Mouse (Mus musculus): ENCODE results near the gene Zfp768. TPM values are rescaled to one million over a fixed set of nuclear protein-coding genes. Genes with fewer than 3 reads are reported as not detected.

Gene Zfp768
- polyA plus RNA-seq, 1 experiment from 2014 or later, result 21.3 TPM

Other genes with a start within 250 kb of the Zfp768 start
- 0.80 and 1.9 TPM in 2 replicates for gene Qprt, start 223.4 kb downstream of the Zfp768 start, polyA plus RNA-seq (2016; fragmentation: Nextera tagmentation; extraction: Ambion mirVana)
- not detected in 2 replicates for gene Spn, start 207.8 kb downstream of the Zfp768 start, polyA plus RNA-seq (2016; fragmentation: Nextera tagmentation; extraction: Ambion mirVana)
- 86.2 and 92.9 TPM in 2 replicates for gene Cd2bp2, start 149.5 kb downstream of the Zfp768 start, polyA plus RNA-seq (2016; fragmentation: Nextera tagmentation; extraction: Ambion mirVana)
- 46.5 and 47.2 TPM in 2 replicates for gene Tbc1d10b, start 137.1 kb downstream of the Zfp768 start, polyA plus RNA-seq (2016; fragmentation: Nextera tagmentation; extraction: Ambion mirVana)
- gene Mylpf, start 136.7 kb downstream of the Zfp768 start, polyA plus RNA-seq (2016; fragmentation: Nextera tagmentation; extraction: Ambion mirVana), result 19.5 and 46.1 TPM in 2 replicates
- gene Zfp553, start 112.5 kb downstream of the Zfp768 start, polyA plus RNA-seq (2016; fragmentation: Nextera tagmentation; extraction: Ambion mirVana), result 61.3 and 67.9 TPM in 2 replicates
- 32.7 and 33.2 TPM in 2 replicates for gene Sept1, start 112.5 kb downstream of the Zfp768 start, polyA plus RNA-seq (2016; fragmentation: Nextera tagmentation; extraction: Ambion mirVana)
- 61.3 and 62.8 TPM in 2 replicates for gene Zfp771, start 101.3 kb downstream of the Zfp768 start, polyA plus RNA-seq (2016; fragmentation: Nextera tagmentation; extraction: Ambion mirVana)
- gene Dctpp1, start 84.9 kb downstream of the Zfp768 start, polyA plus RNA-seq (2016; fragmentation: Nextera tagmentation; extraction: Ambion mirVana), result 123 and 147 TPM in 2 replicates
- gene Sephs2, start 71.5 kb downstream of the Zfp768 start, polyA plus RNA-seq (2016; fragmentation: Nextera tagmentation; extraction: Ambion mirVana), result 66.5 and 69.3 TPM in 2 replicates
- gene Itgal, start 49.3 kb downstream of the Zfp768 start, polyA plus RNA-seq (2016; fragmentation: Nextera tagmentation; extraction: Ambion mirVana), result 0.46 and 0.52 TPM in 2 replicates
- 9.3 and 9.7 TPM in 2 replicates for gene Zfp747, start 30.5 kb upstream of the Zfp768 start, polyA plus RNA-seq (2016; fragmentation: Nextera tagmentation; extraction: Ambion mirVana)
- gene 9130019O22Rik, start 41.6 kb upstream of the Zfp768 start, polyA plus RNA-seq (2016; fragmentation: Nextera tagmentation; extraction: Ambion mirVana), result 5.4 and 6.0 TPM in 2 replicates
- 6.4 and 6.8 TPM in 2 replicates for gene E430018J23Rik, start 48.0 kb upstream of the Zfp768 start, polyA plus RNA-seq (2016; fragmentation: Nextera tagmentation; extraction: Ambion mirVana)
- 5.9 and 6.5 TPM in 2 replicates for gene Zfp764, start 61.2 kb upstream of the Zfp768 start, polyA plus RNA-seq (2016; fragmentation: Nextera tagmentation; extraction: Ambion mirVana)
- gene Zfp688, start 76.5 kb upstream of the Zfp768 start, polyA plus RNA-seq (2016; fragmentation: Nextera tagmentation; extraction: Ambion mirVana), result 28.7 and 30.7 TPM in 2 replicates
- gene Zfp689, start 103.6 kb upstream of the Zfp768 start, polyA plus RNA-seq (2016; fragmentation: Nextera tagmentation; extraction: Ambion mirVana), result 16.3 and 17.7 TPM in 2 replicates
- 55.4 and 56.3 TPM in 2 replicates for gene Prr14, start 114.0 kb upstream of the Zfp768 start, polyA plus RNA-seq (2016; fragmentation: Nextera tagmentation; extraction: Ambion mirVana)
- 14.4 and 15.6 TPM in 2 replicates for gene Fbrs, start 133.6 kb upstream of the Zfp768 start, polyA plus RNA-seq (2016; fragmentation: Nextera tagmentation; extraction: Ambion mirVana)
- 90.8 and 96.2 TPM in 2 replicates for gene Srcap, start 166.4 kb upstream of the Zfp768 start, polyA plus RNA-seq (2016; fragmentation: Nextera tagmentation; extraction: Ambion mirVana)
- gene Gm42715, start 174.0 kb upstream of the Zfp768 start, polyA plus RNA-seq (2016; fragmentation: Nextera tagmentation; extraction: Ambion mirVana), result 16.7 and 16.9 TPM in 2 replicates
- gene Tmem265, start 215.8 kb upstream of the Zfp768 start, polyA plus RNA-seq (2016; fragmentation: Nextera tagmentation; extraction: Ambion mirVana), result 5.4 and 6.3 TPM in 2 replicates
- 49.1 and 50.8 TPM in 2 replicates for gene Phkg2, start 227.8 kb upstream of the Zfp768 start, polyA plus RNA-seq (2016; fragmentation: Nextera tagmentation; extraction: Ambion mirVana)
- gene Ccdc189, start 243.0 kb upstream of the Zfp768 start, polyA plus RNA-seq (2016; fragmentation: Nextera tagmentation; extraction: Ambion mirVana), result 13.0 and 17.0 TPM in 2 replicates
- 67.3 and 75.4 TPM in 2 replicates for gene Rnf40, start 243.2 kb upstream of the Zfp768 start, polyA plus RNA-seq (2016; fragmentation: Nextera tagmentation; extraction: Ambion mirVana)